Mouse (Mus musculus) heart, adult 2 months (tissue): ENCODE data around the gene Gm11549. TPM values are rescaled to one million over a fixed set of nuclear protein-coding genes. Genes with fewer than 3 reads are reported as not detected.

ENCODE experiments used
- DNase-seq, 2 experiments: peaks; one replicate each; pipeline ENCODE4 v3.0.0; 2021
- H3K27ac ChIP-seq: fragments of 200-600 bp; 2 replicates; pipeline ENCODE4 v1.8.1; 2022
- H3K27me3 ChIP-seq: fragments of 200-500 bp; 2 replicates; pipeline ENCODE4 v1.6.1; 2012; ENCODE audit warnings: mild to moderate bottlenecking, low read length, inconsistent platforms, mixed read lengths; ENCODE audit not compliant: control insufficient read depth, insufficient read depth
- H3K36me3 ChIP-seq: fragments of 200-500 bp; 2 replicates; pipeline ENCODE4 v1.6.1; 2012; ENCODE audit warnings: low read length, inconsistent platforms; ENCODE audit not compliant: control insufficient read depth, insufficient read depth
- H3K4me1 ChIP-seq: fragments of 200-500 bp; 2 replicates; pipeline ENCODE4 v1.6.1; 2011; ENCODE audit warnings: low read length; ENCODE audit not compliant: control insufficient read depth, insufficient read depth
- H3K4me3 ChIP-seq: fragments of 200-600 bp; 2 replicates; pipeline ENCODE4 v1.8.1; 2022
- H3K79me2 ChIP-seq: fragments of 200-500 bp; replicated peaks from 2 replicates; pipeline ENCODE4 v1.6.1; 2012; ENCODE audit warnings: mild to moderate bottlenecking, inconsistent platforms, low read length, moderate library complexity, mixed read lengths; ENCODE audit not compliant: control insufficient read depth, insufficient read depth
- H3K9ac ChIP-seq: fragments of 200-500 bp; 2 replicates; pipeline ENCODE4 v1.6.1; 2012; ENCODE audit warnings: low read depth, mild to moderate bottlenecking, control low read depth, inconsistent platforms, low read length, mixed read lengths
- CTCF ChIP-seq: fragments of 200-600 bp; IDR thresholded peaks from 2 replicates; pipeline ENCODE4 v1.8.1; 2022; ENCODE audit warnings: antibody characterized with exemption, mild to moderate bottlenecking, moderate library complexity
- EP300 ChIP-seq: fragments of 200-500 bp; IDR thresholded peaks from 2 replicates; pipeline ENCODE4 v1.6.1; 2011; ENCODE audit warnings: low read depth, low read length, control low read depth; ENCODE audit not compliant: insufficient read depth
- POLR2A ChIP-seq: fragments of 200-500 bp; IDR thresholded peaks from 2 replicates; pipeline ENCODE4 v1.6.1; 2011; ENCODE audit warnings: mild to moderate bottlenecking, low read depth, low read length, control low read depth; ENCODE audit not compliant: insufficient read depth
- WGBS: fragments of 180-500 bp; shearing (Covaris S2); methylation state at CpG from one replicate; pipeline ENCODE4 v1.1.7; 2018; 5-methylcytosine and 5-hydroxymethylcytosine counted together
- intact Hi-C: fragments of 180-260 bp; cut with DNase I; formaldehyde crosslinking; loops from one replicate; pipeline ENCODE4 v1.15.1; 2025
- polyA plus RNA-seq: library from polyadenylated mRNA; depleted of rRNA; stranded (reverse); fragments of >200 nt; gene quantifications from 2 replicates; pipeline ENCODE4 v1.2.3, GENCODE M21; 2012
- total RNA-seq, 2 experiments: library from RNA; stranded (reverse); gene quantifications; 2 replicates each; pipeline ENCODE4 v1.2.3; 2021

The Gm11549 gene
- total and polyA plus RNA-seq, 3 experiments, result not detected

DNA sequence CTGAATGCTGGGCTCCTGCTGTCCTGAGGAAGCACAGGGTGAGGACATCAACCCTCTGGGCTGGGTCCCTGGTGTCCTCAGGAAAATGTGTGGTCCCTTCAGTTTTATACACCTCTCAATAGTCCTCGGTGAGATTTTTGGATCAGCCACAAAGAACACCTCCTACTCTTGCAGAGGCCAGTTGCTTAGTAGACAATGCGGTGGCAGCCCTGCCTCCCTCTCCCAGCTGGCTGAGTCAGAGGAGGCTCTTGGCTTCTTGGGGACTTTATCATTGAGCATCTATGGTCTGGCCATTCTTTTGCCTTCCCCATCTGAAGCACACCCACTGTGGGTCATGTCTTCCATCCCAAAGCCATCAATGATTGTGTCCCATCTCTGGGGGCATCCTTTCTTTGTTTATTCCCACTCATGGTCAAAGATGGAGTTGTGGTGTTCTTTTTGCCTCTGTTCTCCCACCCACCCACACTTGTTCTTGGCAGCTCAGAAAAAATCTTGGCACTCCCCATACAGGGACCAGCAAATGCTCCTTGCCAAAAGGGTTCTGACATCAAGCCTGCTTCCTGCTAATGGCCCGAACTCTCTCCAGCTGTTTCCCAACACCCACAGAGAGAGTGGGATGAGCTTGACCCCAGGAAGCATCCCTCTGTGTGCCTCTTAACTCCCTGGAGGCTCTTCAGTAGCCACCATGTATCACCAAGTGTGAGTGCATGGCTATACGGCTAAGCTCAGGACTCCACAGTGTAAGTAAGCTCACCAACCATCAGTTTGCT is 16.3 kb upstream of the Gm11549 start:
- Histone ChIP-seq H3K4me1 (peaks cover 2% of the 10 kb centered on the region), H3K36me3 (no peaks in the 10 kb centered on the region), H3K27ac (no peak overlapping the region), H3K4me3 (no peak overlapping the region), H3K79me2 (no peaks in the 10 kb centered on the region), H3K9ac (no peak overlapping the region), H3K27me3 (no peaks in the 10 kb centered on the region)
- WGBS, result 52% methylated on average over 4 of the region's 4 CpGs
- intact Hi-C loops, result no loop called here
- peak in 1 of 2 experiments; percentile 12 for DNase-seq
- TF ChIP-seq EP300 (no peak), POLR2A (no peak), CTCF (no peak)

- peaks cover 3% of the 10 kb centered on the region for H3K4me1 ChIP-seq
- intact Hi-C loops, result no loop called here
- WGBS, result 40% methylated on average over 12 of the region's 12 CpGs
- no peak overlapping the region for H3K27ac ChIP-seq
- H3K4me3 ChIP-seq, result no peak overlapping the region
- no peaks in the 10 kb centered on the region for H3K79me2 ChIP-seq
- DNase-seq, result no peak
- H3K9ac ChIP-seq, result no peak overlapping the region
- TF ChIP-seq CTCF, result no peak
- TF ChIP-seq POLR2A, result no peak
- TF ChIP-seq EP300, result no peak
- no peaks in the 10 kb centered on the region for H3K27me3 ChIP-seq
- H3K36me3 ChIP-seq, result no peaks in the 10 kb centered on the region
These were observed 14.4 kb upstream of the Gm11549 start for GRCm38 (mm10) chr3:36536041-36536440.

DNA sequence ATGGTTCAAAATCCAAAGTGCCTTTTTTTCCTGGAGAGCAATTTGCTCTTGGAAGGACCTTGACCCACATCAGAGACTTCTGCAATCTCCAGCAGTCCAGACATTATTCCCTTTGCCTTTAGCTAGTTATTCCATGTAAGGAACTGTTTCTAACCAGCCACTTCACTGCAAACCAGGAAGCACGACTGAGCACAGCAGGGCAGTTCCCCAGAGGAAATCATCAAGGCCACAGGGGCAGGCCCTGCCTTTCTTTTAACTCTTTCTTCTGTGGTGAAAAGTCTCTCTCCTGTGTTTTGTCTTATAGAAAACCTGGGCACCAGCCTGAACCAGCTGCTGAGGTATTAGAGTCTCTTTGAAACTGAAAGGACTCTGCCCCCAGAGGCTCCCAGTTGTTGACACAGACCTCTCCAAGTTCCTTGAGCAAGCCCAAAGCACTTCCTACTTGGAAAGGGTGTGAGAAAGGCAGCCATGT is 11.6 kb upstream of the Gm11549 start:
- Histone ChIP-seq H3K9ac (no peak overlapping the region), H3K36me3 (no peaks in the 10 kb centered on the region), H3K4me1 (peaks cover 3% of the 10 kb centered on the region), H3K79me2 (no peaks in the 10 kb centered on the region), H3K27ac (no peak overlapping the region), H3K27me3 (no peaks in the 10 kb centered on the region), H3K4me3 (no peak overlapping the region)
- intact Hi-C loops, result no loop called here
- 13% methylated on average over 1 of the region's 1 CpGs for WGBS
- TF ChIP-seq CTCF (no peak), POLR2A (no peak), EP300 (no peak)
- no peak for DNase-seq

DNA sequence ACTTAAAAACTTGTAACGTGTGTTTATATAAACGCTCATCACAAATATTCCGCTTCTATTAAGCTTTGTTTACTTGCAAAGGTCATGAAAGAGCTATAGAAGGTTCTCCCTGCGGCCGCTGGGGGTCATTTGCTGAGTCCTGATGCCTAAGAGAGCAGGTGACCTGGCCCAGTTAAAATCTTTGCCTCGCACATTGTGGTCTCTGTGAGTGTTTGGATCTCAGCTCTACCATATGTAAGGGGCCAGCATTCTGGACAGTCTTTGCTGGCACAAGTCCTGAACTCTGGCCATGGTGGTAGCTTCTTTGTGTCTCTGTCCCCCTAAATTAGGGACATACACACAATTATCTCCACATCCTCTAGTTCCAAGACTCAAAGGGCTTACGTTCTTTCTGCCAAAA is 11.1 kb upstream of the Gm11549 start:
- Histone ChIP-seq H3K27me3 (no peaks in the 10 kb centered on the region), H3K27ac (no peak overlapping the region), H3K4me1 (peaks cover 3% of the 10 kb centered on the region), H3K4me3 (no peak overlapping the region), H3K36me3 (no peaks in the 10 kb centered on the region), H3K9ac (no peak overlapping the region), H3K79me2 (no peaks in the 10 kb centered on the region)
- 73% methylated on average over 7 of the region's 7 CpGs for WGBS
- intact Hi-C loops, result no loop called here
- no peak for DNase-seq
- TF ChIP-seq EP300 (no peak), CTCF (no peak), POLR2A (no peak)

DNA sequence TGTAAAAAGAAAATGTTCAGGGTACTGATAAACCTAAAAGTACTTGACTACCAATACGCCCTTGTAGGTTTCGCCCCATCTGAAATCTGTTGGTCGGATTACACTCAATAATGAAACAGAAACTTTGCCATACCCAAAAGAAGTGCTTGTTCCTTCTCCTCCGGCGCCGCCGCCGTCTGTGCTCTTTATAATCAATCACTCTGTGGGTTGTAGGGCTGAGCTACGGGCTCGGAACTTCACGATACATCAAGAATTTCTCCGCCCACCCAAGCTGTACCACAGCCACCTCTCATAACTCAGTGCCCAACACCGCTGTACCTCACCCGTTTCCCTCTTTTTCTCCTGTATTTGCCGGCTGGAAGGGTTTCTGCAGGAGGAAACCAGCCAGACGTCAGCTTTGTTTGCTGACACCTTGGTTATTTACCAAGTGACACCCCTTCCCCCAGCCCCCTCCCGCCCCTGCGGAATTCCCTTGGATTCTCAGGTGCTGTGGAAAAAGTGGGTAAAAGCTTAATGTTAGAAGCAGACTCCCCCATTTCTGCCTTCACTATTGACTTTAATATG is 10.4 kb upstream of the Gm11549 start:
- no peak overlapping the region for H3K27ac ChIP-seq
- peaks cover 3% of the 10 kb centered on the region for H3K4me1 ChIP-seq
- H3K79me2 ChIP-seq, result no peaks in the 10 kb centered on the region
- H3K4me3 ChIP-seq, result peak overlapping the region; percentile 31; the same call in 1 of the 2 replicates
- TF ChIP-seq POLR2A (no peak), EP300 (no peak), CTCF (no peak)
- no peaks in the 10 kb centered on the region for H3K27me3 ChIP-seq
- H3K9ac ChIP-seq, result 0 out of 2 replicates have a peak overlapping the region, but pooled peaks have one; percentile 7
- intact Hi-C loops, result no loop called here
- no peaks in the 10 kb centered on the region for H3K36me3 ChIP-seq
- DNase-seq, result no peak
- 34% methylated on average over 18 of the region's 18 CpGs for WGBS

DNA sequence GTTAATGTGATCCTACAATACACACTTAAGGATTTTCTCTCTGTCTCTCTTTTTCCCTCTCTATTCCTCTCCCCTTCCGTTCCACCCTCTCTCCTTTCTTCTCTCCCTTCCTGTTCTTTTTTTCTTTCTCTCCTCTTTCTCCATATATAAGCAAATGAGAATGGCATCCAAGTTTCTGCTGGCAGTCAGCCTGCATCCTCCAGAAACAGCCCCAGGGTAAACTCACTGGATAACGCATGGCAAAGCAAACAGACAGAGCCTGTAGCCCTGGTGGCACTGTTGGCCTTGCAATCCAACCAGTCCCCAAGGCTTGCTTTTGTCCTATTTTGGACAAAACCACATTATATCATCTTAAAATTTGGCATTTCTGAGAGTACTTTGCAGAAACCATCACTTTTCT is 9.6 kb upstream of the Gm11549 start:
- Histone ChIP-seq H3K4me1 (peaks cover 3% of the 10 kb centered on the region), H3K27me3 (no peaks in the 10 kb centered on the region), H3K9ac (no peak overlapping the region), H3K4me3 (no peak overlapping the region), H3K79me2 (no peaks in the 10 kb centered on the region), H3K27ac (no peak overlapping the region), H3K36me3 (no peaks in the 10 kb centered on the region)
- WGBS, result 58% methylated on average over 2 of the region's 2 CpGs
- intact Hi-C loops, result no loop called here
- no peak for DNase-seq
- TF ChIP-seq POLR2A, result no peak
- no peak for TF ChIP-seq EP300
- TF ChIP-seq CTCF, result no peak
